Mouse (Mus musculus) hindbrain, embryonic 14.5 days (tissue): Measurements from ENCODE around the gene Ccdc127. TPM values are rescaled to one million over a fixed set of nuclear protein-coding genes. Genes with fewer than 3 reads are reported as not detected.

Experiments used
- ATAC-seq: fragments of 200-750 bp; cut with Nextera tagmentation; 2 replicates; pipeline ENCODE4 v1.8.0; 2017; ENCODE audit warnings: moderate number of reproducible peaks, mild to moderate bottlenecking, moderate TSS enrichment, moderate library complexity; ENCODE audit not compliant: low FRiP score
- DNase-seq: peaks from one replicate; pipeline ENCODE4 v3.0.0-alpha.2; 2015; ENCODE audit warnings: low spot score
- H3K27ac ChIP-seq: fragments of 300-500 bp; sonication (generic); 2 replicates; pipeline ENCODE4 v1.5.1; 2014; ENCODE audit warnings: mild to moderate bottlenecking, moderate library complexity
- H3K27me3 ChIP-seq: fragments of 300-500 bp; sonication (generic); 2 replicates; pipeline ENCODE4 v1.6.1; 2014; ENCODE audit warnings: mild to moderate bottlenecking, low read length, mixed read lengths; ENCODE audit not compliant: control insufficient read depth, insufficient read depth
- H3K36me3 ChIP-seq: fragments of 300-500 bp; sonication (generic); replicated peaks from 2 replicates; pipeline ENCODE4 v1.6.1; 2014; ENCODE audit not compliant: control insufficient read depth, insufficient read depth
- H3K4me1 ChIP-seq: fragments of 300-500 bp; sonication (generic); replicated peaks from 2 replicates; pipeline ENCODE4 v1.6.1; 2014; ENCODE audit warnings: antibody characterized with exemption, low read length, mixed read lengths; ENCODE audit not compliant: control insufficient read depth, insufficient read depth
- H3K4me2 ChIP-seq: fragments of 300-500 bp; sonication (generic); replicated peaks from 2 replicates; pipeline ENCODE4 v1.6.1; 2014; ENCODE audit warnings: mild to moderate bottlenecking, moderate library complexity
- H3K4me3 ChIP-seq: fragments of 300-500 bp; sonication (generic); replicated peaks from 2 replicates; pipeline ENCODE4 v1.5.1; 2014; ENCODE audit warnings: mild to moderate bottlenecking, low read length
- H3K9ac ChIP-seq: fragments of 300-500 bp; sonication (generic); 2 replicates; pipeline ENCODE4 v1.6.1; 2014
- H3K9me3 ChIP-seq: fragments of 300-500 bp; sonication (generic); 2 replicates; pipeline ENCODE4 v1.6.1; 2016; ENCODE audit warnings: low read length; ENCODE audit not compliant: control insufficient read depth
- WGBS: fragments of 180-500 bp; shearing (Covaris S2); extraction: QIAGEN DNeasy Blood & Tissue Kit; methylation state at CpG from one replicate; pipeline ENCODE4 v1.1.7; 2014; 5-methylcytosine and 5-hydroxymethylcytosine counted together
- polyA plus RNA-seq: library from polyadenylated mRNA; unstranded; fragments of >200 nt; fragmentation: Nextera tagmentation; extraction: Ambion mirVana; gene quantifications from 2 replicates; pipeline ENCODE4 v1.2.1, GENCODE M21; 2014

Ccdc127 gene
- polyA plus RNA-seq, 1 experiment from 2014 or later: 46.2 TPM

GRCm38 (mm10) chr13:74316789-74317169 lies 33.3 kb upstream of the Ccdc127 start:
- Histone ChIP-seq H3K27me3 (no peaks in the 10 kb centered on the region), H3K27ac (peak overlapping the region; percentile 62; the same call in 1 of the 2 replicates), H3K9ac (peak overlapping the region; percentile 85), H3K4me1 (peaks cover 12% of the 10 kb centered on the region), H3K4me3 (peak overlapping the region; percentile 75), H3K9me3 (no peaks in the 10 kb centered on the region), H3K4me2 (peak overlapping the region; percentile 87), H3K36me3 (peaks cover 36% of the 10 kb centered on the region)
- ATAC-seq (no peak), DNase-seq (no peak)
- WGBS: 3% methylated on average over 15 of the region's 15 CpGs

GRCm38 (mm10) chr13:74317170-74317849 lies 32.8 kb upstream of the Ccdc127 start, which contains the start of gene Pdcd6:
Gene Pdcd6, minus strand, starts transcription at chr13:74317580.
- Histone ChIP-seq H3K4me1 (peaks cover 12% of the 10 kb centered on the region), H3K27ac (peak within 1 kb of the TSS; percentile 62; the same call in 1 of the 2 replicates), H3K36me3 (peaks cover 41% of the 10 kb centered on the region), H3K4me3 (peak within 1 kb of the TSS; percentile 75), H3K27me3 (no peaks in the 10 kb centered on the region), H3K9ac (peak within 1 kb of the TSS; percentile 85), H3K4me2 (peak within 1 kb of the TSS; percentile 87), H3K9me3 (no peaks in the 10 kb centered on the region)
- ATAC-seq: peak; percentile 98
- DNase-seq: peak; percentile 88
- WGBS: 2% methylated on average over 36 of the region's 36 CpGs

DNA sequence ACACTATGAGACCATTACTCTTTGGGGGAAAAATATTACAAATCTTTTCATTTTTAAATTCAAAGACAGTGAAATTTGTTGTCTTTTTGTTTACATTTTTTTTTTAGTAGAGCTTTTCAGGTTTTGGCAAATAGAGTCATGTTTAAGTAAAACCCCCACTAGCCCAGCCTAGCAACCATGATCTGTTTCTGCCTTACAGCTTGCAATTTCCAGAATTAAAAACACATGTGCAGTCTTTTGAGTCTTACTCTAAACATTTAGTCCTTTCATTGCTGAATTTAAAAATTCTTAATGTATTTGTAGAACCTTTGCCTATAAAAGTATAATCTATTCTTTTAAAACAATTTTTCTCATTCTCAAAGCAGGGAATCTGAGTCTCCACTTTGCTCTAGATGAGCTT lies 20.8 kb upstream of the Ccdc127 start:
- DNase-seq (no peak), ATAC-seq (no peak)
- Histone ChIP-seq H3K4me3 (no peak overlapping the region), H3K27me3 (no peaks in the 10 kb centered on the region), H3K9me3 (no peaks in the 10 kb centered on the region), H3K4me1 (no peaks in the 10 kb centered on the region), H3K36me3 (peaks cover 82% of the 10 kb centered on the region), H3K4me2 (no peak overlapping the region), H3K9ac (no peak overlapping the region), H3K27ac (no peak overlapping the region)

- H3K9me3 ChIP-seq: no peaks in the 10 kb centered on the region
- H3K27ac ChIP-seq: no peak overlapping the region
- no peak overlapping the region for H3K9ac ChIP-seq
- no peak overlapping the region for H3K4me2 ChIP-seq
- DNase-seq (peak; percentile 54), ATAC-seq (peak; percentile 78; the same call in 1 of the 2 replicates)
- H3K36me3 ChIP-seq: peaks cover 75% of the 10 kb centered on the region
- WGBS: 47% methylated on average over 3 of the region's 3 CpGs
- H3K4me1 ChIP-seq: no peaks in the 10 kb centered on the region
- H3K27me3 ChIP-seq: no peaks in the 10 kb centered on the region
- no peak overlapping the region for H3K4me3 ChIP-seq
These were observed 9.1 kb upstream of the Ccdc127 start for GRCm38 (mm10) chr13:74341036-74341435.

- Histone ChIP-seq H3K4me1 (peaks cover 18% of the 10 kb centered on the region), H3K9me3 (no peaks in the 10 kb centered on the region), H3K9ac (peak overlapping the region; percentile 86), H3K36me3 (peaks cover 19% of the 10 kb centered on the region), H3K27ac (peak overlapping the region; percentile 57), H3K27me3 (no peaks in the 10 kb centered on the region), H3K4me3 (peak overlapping the region; percentile 70), H3K4me2 (peak overlapping the region; percentile 79)
- DNase-seq: peak; percentile 50
- ATAC-seq: no peak; the same call in 1 of the 2 replicates
- WGBS: 3% methylated on average over 15 of the region's 15 CpGs
These were observed 362 bp downstream of the Ccdc127 start for GRCm38 (mm10) chr13:74350435-74350906.

GRCm38 (mm10) chr13:74356491-74356890 lies 6.4 kb downstream of the Ccdc127 start:
- no peak overlapping the region for H3K4me3 ChIP-seq
- H3K4me1 ChIP-seq: no peaks in the 10 kb centered on the region
- H3K27me3 ChIP-seq: no peaks in the 10 kb centered on the region
- no peak overlapping the region for H3K27ac ChIP-seq
- no peak for DNase-seq
- ATAC-seq: no peak
- H3K4me2 ChIP-seq: no peak overlapping the region
- H3K36me3 ChIP-seq: peaks cover 76% of the 10 kb centered on the region
- H3K9me3 ChIP-seq: no peaks in the 10 kb centered on the region
- H3K9ac ChIP-seq: no peak overlapping the region
- 95% methylated on average over 13 of the region's 13 CpGs for WGBS

DNA sequence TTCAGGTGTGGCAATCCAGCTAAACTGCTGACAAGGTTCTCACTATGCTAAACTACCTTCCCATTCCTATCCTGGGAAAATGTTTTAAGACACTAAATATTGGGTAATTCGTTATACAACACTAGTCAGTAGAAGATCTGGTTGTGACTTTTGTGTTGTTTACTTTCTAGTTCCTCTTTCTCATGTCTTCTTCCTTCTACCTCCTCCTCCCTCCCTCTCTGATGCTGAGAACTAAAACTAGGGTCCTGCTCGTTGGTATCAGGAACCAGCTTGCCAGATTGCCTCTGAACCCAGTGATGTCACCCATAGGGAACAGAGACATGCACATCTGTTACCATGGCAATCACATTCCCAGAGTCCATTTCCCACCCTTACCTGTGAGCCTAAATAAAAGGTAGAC lies 12.1 kb downstream of the Ccdc127 start:
- Histone ChIP-seq H3K9ac (no peak overlapping the region), H3K4me2 (no peak overlapping the region), H3K9me3 (no peaks in the 10 kb centered on the region), H3K4me3 (no peak overlapping the region), H3K27ac (no peak overlapping the region), H3K36me3 (peaks cover 48% of the 10 kb centered on the region), H3K4me1 (no peaks in the 10 kb centered on the region), H3K27me3 (no peaks in the 10 kb centered on the region)
- DNase-seq (no peak), ATAC-seq (no peak; the same call in 1 of the 2 replicates)
- whole genome bisulfite sequencing: 87% methylated on average over 2 of the region's 2 CpGs

- Histone ChIP-seq H3K9me3 (no peaks in the 10 kb centered on the region), H3K36me3 (peaks cover 37% of the 10 kb centered on the region), H3K27ac (no peak overlapping the region), H3K9ac (no peak overlapping the region), H3K4me2 (no peak overlapping the region), H3K4me1 (no peaks in the 10 kb centered on the region), H3K4me3 (no peak overlapping the region), H3K27me3 (no peaks in the 10 kb centered on the region)
- DNase-seq (no peak), ATAC-seq (no peak)
- 96% methylated on average over 13 of the region's 13 CpGs for WGBS
These were observed 13.2 kb downstream of the Ccdc127 start for GRCm38 (mm10) chr13:74363176-74363858.

DNA sequence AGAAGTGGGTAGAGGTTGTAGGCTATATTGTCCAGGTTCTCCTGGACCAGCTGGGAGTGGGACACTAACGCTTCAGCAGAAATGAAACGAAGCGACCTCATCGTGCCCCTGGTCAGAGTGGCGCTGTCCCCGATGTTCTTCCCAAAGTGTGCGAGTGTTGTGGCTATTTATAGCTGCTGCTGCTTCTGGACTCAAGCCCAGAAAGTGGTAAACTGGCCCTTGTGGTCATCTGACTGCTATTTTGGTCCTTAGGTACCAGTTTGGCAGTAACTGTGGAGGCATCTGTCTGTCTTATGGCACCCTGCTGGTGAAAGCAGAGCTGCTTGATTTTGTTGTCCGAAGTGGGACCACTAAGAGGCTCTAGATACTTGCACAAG lies 13.7 kb downstream of the Ccdc127 start, which contains the start of gene Lrrc14b:
Gene Lrrc14b (minus strand): TSS at position 147 of the 377 bp plus-strand sequence.
- Histone ChIP-seq H3K27me3 (no peaks in the 10 kb centered on the region), H3K27ac (no peak within 1 kb of the TSS), H3K4me3 (no peak within 1 kb of the TSS), H3K4me1 (no peaks in the 10 kb centered on the region), H3K9me3 (no peaks in the 10 kb centered on the region), H3K4me2 (no peak within 1 kb of the TSS), H3K36me3 (peaks cover 32% of the 10 kb centered on the region), H3K9ac (no peak within 1 kb of the TSS)
- 85% methylated on average over 8 of the region's 8 CpGs for WGBS
- ATAC-seq (no peak), DNase-seq (no peak)
